ENCODE assay signal across 21 mouse cellular contexts in the genomic region with DNA sequence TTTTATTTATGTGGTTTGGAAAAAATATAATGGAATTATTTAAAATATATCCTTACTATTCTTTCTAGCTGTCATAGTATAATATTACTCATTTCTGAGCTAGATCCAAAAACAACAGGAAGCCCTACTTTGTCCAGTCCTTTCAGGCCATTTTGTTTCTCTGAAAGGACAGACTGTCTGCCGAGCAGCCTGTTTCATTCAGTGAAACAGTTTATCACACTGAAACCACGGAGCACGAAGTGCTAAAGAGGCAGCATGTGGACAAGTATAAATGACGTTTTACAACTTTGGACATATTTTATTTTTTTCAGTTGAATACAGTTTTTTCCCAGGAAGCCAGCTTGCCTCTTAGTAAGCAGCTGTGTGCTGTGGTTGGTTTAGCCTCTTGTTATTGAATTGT.
A peak's percentile ranks its signal among the peaks of the same experiment; 100 is the strongest.
DNase-seq lines count a peak whose midpoint lies in the region; ATAC-seq and TF ChIP-seq lines count a peak whose summit lies in the region.
"Had no signal": no experiment of that assay in that cellular context is flagged by ENCODE, and none has a peak within 500 bp of the region (broad histone marks: within the 10 kb centered on the region; RNA-seq: fewer than 3 reads in every experiment).

No protein-coding gene starts in this region.

- H3K9me3 ChIP-seq in intestine, embryonic 14.5 days (ENCODE audit: control insufficient read depth, low read length), result no peaks in the 10 kb centered on the region
- H3K9me3 ChIP-seq in intestine, embryonic 15.5 days, result no peaks in the 10 kb centered on the region
- no peaks in the 10 kb centered on the region for H3K9me3 ChIP-seq in lung, embryonic 14.5 days (ENCODE audit: low read depth, low read length)
- H3K9me3 ChIP-seq: forebrain, embryonic 15.5 days; G1E; limb, embryonic 15.5 days; liver, embryonic 15.5 days had no signal

- H3ac ChIP-seq in myocyte (ENCODE audit: control insufficient read depth, insufficient read length), result no peak overlapping the region

- H3K27ac ChIP-seq in intestine, embryonic 14.5 days (ENCODE audit: low read depth), result peak overlapping the region; percentile 12; the same call in 1 of the 2 replicates
- H3K27ac ChIP-seq in intestine, embryonic 15.5 days, result no peak overlapping the region
- H3K27ac ChIP-seq in lung, embryonic 14.5 days (ENCODE audit: low read depth), result no peak overlapping the region
- H3K27ac ChIP-seq: forebrain, embryonic 15.5 days; limb, embryonic 15.5 days; liver, embryonic 15.5 days had no signal

- H3K4me3 ChIP-seq in intestine, embryonic 14.5 days (ENCODE audit: low read depth, low read length), result no peak overlapping the region
- H3K4me3 ChIP-seq in intestine, embryonic 15.5 days (replicated peaks), result no peak overlapping the region
- H3K4me3 ChIP-seq in lung, embryonic 14.5 days (ENCODE audit: low read depth, low read length), result no peak overlapping the region
- no peak overlapping the region for H3K4me3 ChIP-seq in myocyte
- H3K4me3 ChIP-seq: forebrain, embryonic 15.5 days; limb, embryonic 15.5 days; liver, embryonic 15.5 days had no signal

- H3K36me3 ChIP-seq in intestine, embryonic 14.5 days (ENCODE audit: control insufficient read depth, insufficient read depth, low read length), result no peaks in the 10 kb centered on the region
- no peaks in the 10 kb centered on the region for H3K36me3 ChIP-seq in intestine, embryonic 15.5 days
- no peaks in the 10 kb centered on the region for H3K36me3 ChIP-seq in lung, embryonic 14.5 days (ENCODE audit: insufficient read depth)
- H3K36me3 ChIP-seq in myocyte (ENCODE audit: control insufficient read depth, insufficient read depth), result no peaks in the 10 kb centered on the region
- H3K36me3 ChIP-seq: forebrain, embryonic 15.5 days; G1E; limb, embryonic 15.5 days; liver, embryonic 15.5 days had no signal

- TF ChIP-seq CTCF in lung, embryonic 14.5 days (IDR thresholded peaks at IDR 0.05; ENCODE audit: low read depth), result no peak

- no peak overlapping the region for H3K9ac ChIP-seq in intestine, embryonic 14.5 days (ENCODE audit: low read length)
- H3K9ac ChIP-seq in intestine, embryonic 15.5 days, result no peak overlapping the region
- H3K9ac ChIP-seq in lung, embryonic 14.5 days, result no peak overlapping the region
- H3K9ac ChIP-seq: forebrain, embryonic 15.5 days; limb, embryonic 15.5 days; liver, embryonic 15.5 days had no signal

- TF ChIP-seq POLR2A in myocyte (IDR thresholded peaks at IDR 0.05; ENCODE audit: insufficient read length, low read depth), result no peak

- H3K4me2 ChIP-seq in intestine, embryonic 14.5 days (ENCODE audit: low read length), result no peak overlapping the region
- H3K4me2 ChIP-seq in intestine, embryonic 15.5 days (replicated peaks), result no peak overlapping the region
- no peak overlapping the region for H3K4me2 ChIP-seq in lung, embryonic 14.5 days
- peak overlapping the region; percentile 60 for H3K4me2 ChIP-seq in myocyte (ENCODE audit: low read depth)
- H3K4me2 ChIP-seq: forebrain, embryonic 15.5 days; limb, embryonic 15.5 days; liver, embryonic 15.5 days had no signal

- H3K4me1 ChIP-seq in intestine, embryonic 14.5 days (replicated peaks; ENCODE audit: control insufficient read depth, insufficient read depth, low read length), result peaks cover 34% of the 10 kb centered on the region
- H3K4me1 ChIP-seq in intestine, embryonic 15.5 days (replicated peaks), result 0 out of 2 replicates have a peak, but pooled peaks cover 3% of the 10 kb centered on the region
- peaks cover 8% of the 10 kb centered on the region; the same call in 1 of the 2 replicates for H3K4me1 ChIP-seq in lung, embryonic 14.5 days (ENCODE audit: insufficient read depth)
- H3K4me1 ChIP-seq: forebrain, embryonic 15.5 days had no signal

- peak; percentile 74 for DNase-seq in heart, adult 11 months
- DNase-seq in heart, adult 9 months (ENCODE audit: low spot score in 2 of 2), result no peak
- DNase-seq in intestine, embryonic 14.5 days (ENCODE audit: low spot score), result no peak
- DNase-seq in lung, embryonic 14.5 days, result peak; percentile 68
- no peak for DNase-seq in lung, adult 18-20 months
- DNase-seq: adrenal gland, postnatal 25 days; cerebellum, adult 11 months; cerebellum, postnatal 10 days; gastrocnemius, postnatal 14 days; heart, postnatal 36 days; retina, postnatal 1 day; right cerebral cortex, postnatal 4 days; thymus, postnatal 25 days had no signal

- no peaks in the 10 kb centered on the region for H3K79me2 ChIP-seq in myocyte (ENCODE audit: control insufficient read depth, insufficient read depth)

- no peaks in the 10 kb centered on the region for H3K27me3 ChIP-seq in intestine, embryonic 14.5 days (replicated peaks; ENCODE audit: control insufficient read depth, insufficient read depth, low read length)
- H3K27me3 ChIP-seq in intestine, embryonic 15.5 days (replicated peaks), result no peaks in the 10 kb centered on the region
- H3K27me3 ChIP-seq in lung, embryonic 14.5 days (ENCODE audit: insufficient read depth, low read length), result no peaks in the 10 kb centered on the region
- H3K27me3 ChIP-seq in myocyte (ENCODE audit: control insufficient read depth, insufficient read depth, insufficient read length), result no peaks in the 10 kb centered on the region
- H3K27me3 ChIP-seq: forebrain, embryonic 15.5 days; limb, embryonic 15.5 days; liver, embryonic 15.5 days had no signal

- WGBS in intestine, embryonic 14.5 days, result 26% methylated on average over 4 of the region's 4 CpGs
- 37% methylated on average over 4 of the region's 4 CpGs for WGBS in intestine, embryonic 15.5 days
- 25% methylated on average over 4 of the region's 4 CpGs for WGBS in lung, embryonic 14.5 days

- ATAC-seq in intestine, embryonic 14.5 days (replicated peaks; ENCODE audit: low FRiP score, low TSS enrichment, low read depth), result no peak
- ATAC-seq in intestine, embryonic 15.5 days, result no peak
- peak; percentile 64 for ATAC-seq in lung, embryonic 14.5 days (ENCODE audit: insufficient read depth)
- ATAC-seq: forebrain, embryonic 15.5 days; inflammation-experienced regulatory T-cells, adult 6 months; midbrain, embryonic 16.5 days had no signal

TF ChIP-seq in myocyte, 11 proteins besides CTCF, POLR2A, EP300 and RAD21:
- TF ChIP-seq MYOG (IDR thresholded peaks at IDR 0.05; ENCODE audit: control insufficient read depth in 1 of 3, insufficient read depth in 1 of 3, insufficient read length in 2 of 3, low read depth in 2 of 3) (no peak), SRF (IDR thresholded peaks at IDR 0.05; ENCODE audit: control insufficient read depth, insufficient read length, low read depth) (no peak), REST (IDR thresholded peaks at IDR 0.05; ENCODE audit: insufficient read depth, insufficient read length) (no peak), TCF12 (IDR thresholded peaks at IDR 0.05; ENCODE audit: insufficient read depth, poor library complexity, severe bottlenecking) (no peak)
TF ChIP-seq in myocyte: peak in this region for 0.

Comparison
In these comparisons a context has a peak if more than half of its experiments do, and no peak if none do; other contexts are left out.
1. DNase-seq: peak in heart, adult 11 months (single experiment) and lung, embryonic 14.5 days (single experiment); none in heart, adult 9 months (0 of 2), intestine, embryonic 14.5 days (single experiment) and lung, adult 18-20 months (0 of 2).